Mouse (Mus musculus): ENCODE data around the gene Mad2l1bp. TPM values are rescaled to one million over a fixed set of nuclear protein-coding genes. Genes with fewer than 3 reads are reported as not detected.
A peak's percentile ranks its signal among the peaks of the same experiment; 100 is the strongest.

Gene Mad2l1bp
- total and polyA plus RNA-seq, 3 experiments = 9.7 to 19.3 (median 16.3) TPM

DNA sequence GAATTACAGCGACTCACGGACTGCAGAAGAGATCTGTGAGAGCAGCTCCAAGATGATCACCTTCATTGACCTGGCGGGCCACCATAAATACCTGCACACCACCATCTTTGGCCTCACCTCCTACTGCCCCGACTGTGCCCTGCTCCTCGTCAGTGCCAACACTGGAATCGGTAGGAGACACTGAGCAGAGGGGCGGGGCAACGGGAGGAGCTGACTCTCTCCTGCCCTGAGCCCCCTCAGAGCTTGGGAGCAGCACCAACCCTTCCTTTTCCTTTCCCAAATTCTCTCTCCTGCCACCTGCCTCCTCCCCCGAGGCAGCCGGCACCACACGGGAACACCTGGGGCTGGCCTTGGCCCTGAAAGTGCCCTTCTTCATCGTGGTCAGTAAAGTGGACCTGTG is 12.1 kb upstream of the Mad2l1bp start:
- Histone ChIP-seq H3K4me2 (ENCODE audit: insufficient read depth, low read depth, poor library complexity, severe bottlenecking) (no peak overlapping the region), H3K4me1 (ENCODE audit: control insufficient read depth in 1 of 2, insufficient read depth in 2 of 2) (peaks cover 16 to 25% of the 10 kb centered on the region in 2 experiments), H3K27ac (ENCODE audit: insufficient read depth, low read depth) (no peak overlapping the region), H3K36me3 (replicated peaks in 1 of 2; ENCODE audit: control insufficient read depth in 1 of 2, insufficient read depth in 1 of 2, low read length in 1 of 2) (peaks cover 63 to 66% of the 10 kb centered on the region in 2 experiments), H3K79me2 (replicated peaks; ENCODE audit: control insufficient read depth, extremely low read depth, insufficient read depth, poor library complexity, severe bottlenecking) (peaks cover 15% of the 10 kb centered on the region), H3K4me3 (replicated peaks in 1 of 3; ENCODE audit: low read depth in 2 of 3, low read length in 2 of 3, poor library complexity in 1 of 3) (no peak overlapping the region), H3K9ac (ENCODE audit: insufficient read depth, low read depth) (no peak overlapping the region), H3K27me3 (replicated peaks) (no peaks in the 10 kb centered on the region), H3K9me3 (replicated peaks; ENCODE audit: low read length) (no peaks in the 10 kb centered on the region)
- dilution Hi-C loops (cut with MboI; ENCODE audit: extremely low pct_ligation_motif_present, extremely low pct_unique_long_range_greater_than_20kb, low sequenced_read_pairs) = no loop called here
- in situ Hi-C loops (cut with MboI; ENCODE audit: low pct_ligation_motif_present, low pct_unique_long_range_greater_than_20kb, low sequenced_read_pairs) = no loop called here
- DNase-seq (ENCODE audit: extremely low read depth) = no peak
- TF ChIP-seq NRF1 (IDR thresholded peaks at IDR 0.05; ENCODE audit: low read depth, low read length) (no peak), PAX5 (IDR thresholded peaks at IDR 0.05; ENCODE audit: low read length) (no peak), MYC (IDR thresholded peaks at IDR 0.05; ENCODE audit: low read depth, low read length) (no peak), MAZ (IDR thresholded peaks at IDR 0.05; ENCODE audit: low read depth, low read length) (no peak), USF1 (IDR thresholded peaks at IDR 0.05; ENCODE audit: low read depth, low read length) (no peak), ZKSCAN1 (IDR thresholded peaks at IDR 0.05; ENCODE audit: borderline replicate concordance, low read depth, low read length) (no peak), CHD1 (IDR thresholded peaks at IDR 0.05; ENCODE audit: low read depth, low read length) (no peak), E2F4 (IDR thresholded peaks at IDR 0.05; ENCODE audit: insufficient replicate concordance, low read depth, low read length) (no peak)

- peaks cover 58 to 60% of the 10 kb centered on the region in 2 experiments for H3K36me3 ChIP-seq (replicated peaks in 1 of 2; ENCODE audit: control insufficient read depth in 1 of 2, insufficient read depth in 1 of 2, low read length in 1 of 2)
- peaks cover 15% of the 10 kb centered on the region for H3K79me2 ChIP-seq (replicated peaks; ENCODE audit: control insufficient read depth, extremely low read depth, insufficient read depth, poor library complexity, severe bottlenecking)
Measured at GRCm38 (mm10) chr17:46164791-46165190, 11.4 kb upstream of the Mad2l1bp start.

DNA sequence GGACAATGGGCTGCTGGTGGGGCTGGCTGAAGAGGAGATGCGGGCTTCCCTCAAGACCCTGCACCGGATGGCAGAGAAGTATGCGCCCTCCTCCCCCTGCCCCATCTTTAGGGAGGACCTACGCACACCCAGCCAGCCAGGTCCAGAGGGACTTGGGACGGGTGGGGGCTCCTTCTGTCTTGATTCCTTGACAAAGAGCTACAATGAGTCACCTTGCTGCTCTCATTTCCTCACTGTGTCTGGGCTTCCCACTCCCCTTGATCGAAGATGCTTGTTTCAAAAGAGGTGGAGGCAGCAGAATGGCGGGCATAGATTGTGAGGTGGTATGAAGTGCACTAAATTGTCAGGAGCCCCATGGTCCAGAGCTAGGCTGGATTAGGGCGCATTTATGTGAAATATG is 10.9 kb upstream of the Mad2l1bp start:
- peak overlapping the region in 1 of 3 experiments; percentile 1 for H3K4me3 ChIP-seq (replicated peaks in 1 of 3; ENCODE audit: low read depth in 2 of 3, low read length in 2 of 3, poor library complexity in 1 of 3)
- H3K79me2 ChIP-seq (replicated peaks; ENCODE audit: control insufficient read depth, extremely low read depth, insufficient read depth, poor library complexity, severe bottlenecking) = peaks cover 15% of the 10 kb centered on the region
- no peak overlapping the region for H3K9ac ChIP-seq (ENCODE audit: insufficient read depth, low read depth)
- in situ Hi-C loops (cut with MboI; ENCODE audit: low pct_ligation_motif_present, low pct_unique_long_range_greater_than_20kb, low sequenced_read_pairs) = no loop called here
- no peaks in the 10 kb centered on the region for H3K27me3 ChIP-seq (replicated peaks)
- peak overlapping the region; percentile 21 for H3K27ac ChIP-seq (ENCODE audit: insufficient read depth, low read depth)
- H3K36me3 ChIP-seq (replicated peaks in 1 of 2; ENCODE audit: control insufficient read depth in 1 of 2, insufficient read depth in 1 of 2, low read length in 1 of 2) = peaks cover 53 to 55% of the 10 kb centered on the region in 2 experiments
- H3K9me3 ChIP-seq (replicated peaks; ENCODE audit: low read length) = no peaks in the 10 kb centered on the region
- no peak overlapping the region for H3K4me2 ChIP-seq (ENCODE audit: insufficient read depth, low read depth, poor library complexity, severe bottlenecking)
- no peak for DNase-seq (ENCODE audit: extremely low read depth)
- no peak for TF ChIP-seq EP300 (IDR thresholded peaks at IDR 0.05; ENCODE audit: low read length)
- no peak for TF ChIP-seq TCF12 (IDR thresholded peaks at IDR 0.05; ENCODE audit: low read depth, low read length)
- TF ChIP-seq IRF4 (IDR thresholded peaks at IDR 0.05; ENCODE audit: low read depth, low read length) = no peak
- no peak for TF ChIP-seq MAZ (IDR thresholded peaks at IDR 0.05; ENCODE audit: low read depth, low read length)
- TF ChIP-seq CHD2 (IDR thresholded peaks at IDR 0.05; ENCODE audit: low read length) = no peak
- TF ChIP-seq POLR2AphosphoS2 (IDR thresholded peaks at IDR 0.05; ENCODE audit: low read depth, low read length) = no peak
- H3K4me1 ChIP-seq (ENCODE audit: control insufficient read depth in 1 of 2, insufficient read depth in 2 of 2) = peaks cover 16 to 32% of the 10 kb centered on the region in 2 experiments
- dilution Hi-C loops (cut with MboI; ENCODE audit: extremely low pct_ligation_motif_present, extremely low pct_unique_long_range_greater_than_20kb, low sequenced_read_pairs) = no loop called here

More at GRCm38 (mm10) chr17:46164791-46165190, 11.4 kb upstream of the Mad2l1bp start:
- no peak for DNase-seq (ENCODE audit: extremely low read depth)
- no peaks in the 10 kb centered on the region for H3K27me3 ChIP-seq (replicated peaks)
- dilution Hi-C loops (cut with MboI; ENCODE audit: extremely low pct_ligation_motif_present, extremely low pct_unique_long_range_greater_than_20kb, low sequenced_read_pairs) (no loop called here), in situ Hi-C loops (cut with MboI; ENCODE audit: low pct_ligation_motif_present, low pct_unique_long_range_greater_than_20kb, low sequenced_read_pairs) (no loop called here)
- H3K4me3 ChIP-seq (replicated peaks in 1 of 3; ENCODE audit: low read depth in 2 of 3, low read length in 2 of 3, poor library complexity in 1 of 3) = no peak overlapping the region
- peaks cover 16 to 27% of the 10 kb centered on the region in 2 experiments for H3K4me1 ChIP-seq (ENCODE audit: control insufficient read depth in 1 of 2, insufficient read depth in 2 of 2)
- TF ChIP-seq E2F4 (IDR thresholded peaks at IDR 0.05; ENCODE audit: insufficient replicate concordance, low read depth, low read length) = no peak
- no peak for TF ChIP-seq KAT2A (IDR thresholded peaks at IDR 0.05; ENCODE audit: insufficient replicate concordance, low read length)
- TF ChIP-seq RCOR1 (conservative IDR thresholded peaks at IDR 0.05; ENCODE audit: low read depth, low read length) = no peak
- TF ChIP-seq RAD21 (IDR thresholded peaks at IDR 0.05; ENCODE audit: low read depth, low read length) = no peak
- no peak for TF ChIP-seq BHLHE40 (IDR thresholded peaks at IDR 0.05; ENCODE audit: low read depth, low read length)
- TF ChIP-seq HCFC1 (IDR thresholded peaks at IDR 0.05; ENCODE audit: low read depth, low read length) = no peak
- TF ChIP-seq MAZ (IDR thresholded peaks at IDR 0.05; ENCODE audit: low read depth, low read length) = no peak
- TF ChIP-seq PAX5 (IDR thresholded peaks at IDR 0.05; ENCODE audit: low read length) = no peak
- TF ChIP-seq TCF12 (IDR thresholded peaks at IDR 0.05; ENCODE audit: low read depth, low read length) = no peak
- no peak for TF ChIP-seq MEF2A (IDR thresholded peaks at IDR 0.05; ENCODE audit: borderline replicate concordance, low read depth, low read length)
- no peak for TF ChIP-seq GABPA (IDR thresholded peaks at IDR 0.05; ENCODE audit: insufficient replicate concordance, low read depth, low read length)
- no peak overlapping the region for H3K27ac ChIP-seq (ENCODE audit: insufficient read depth, low read depth)
- no peak overlapping the region for H3K4me2 ChIP-seq (ENCODE audit: insufficient read depth, low read depth, poor library complexity, severe bottlenecking)
- H3K9ac ChIP-seq (ENCODE audit: insufficient read depth, low read depth) = no peak overlapping the region
- H3K9me3 ChIP-seq (replicated peaks; ENCODE audit: low read length) = no peaks in the 10 kb centered on the region

All from CH12.LX (cell line).